Mouse (Mus musculus) ovary, adult 10 weeks (tissue): ENCODE measurements around the gene Rhox3a2. TPM values are rescaled to one million over a fixed set of nuclear protein-coding genes. Genes with fewer than 3 reads are reported as not detected.

Source experiments
- polyA plus RNA-seq: library from polyadenylated mRNA; stranded (reverse); fragments of 350-450 nt; fragmentation: Illumina TruSeq; extraction: RNeasy Lipid Tissue Mini Kit (QIAGEN cat#74804); gene quantifications from one replicate; pipeline ENCODE4 v1.2.3, GENCODE M21; 2014

Gene Rhox3a2
- not detected for polyA plus RNA-seq

GRCm38 (mm10) chrX:37379728-37380127, at the start of gene Rhox3a2:
Gene Rhox3a2 (plus strand): TSS chrX:37380028.

GRCm38 (mm10) chrX:37390548-37390947, 10.7 kb downstream of the Rhox3a2 start, which contains the start of gene Rhox4a2:
Gene Rhox4a2 (plus strand): TSS chrX:37390848.

GRCm38 (mm10) chrX:37411767-37412166, 31.9 kb downstream of the Rhox3a2 start, which contains the start of gene Rhox2b:
Gene Rhox2b (plus strand): TSS chrX:37412067.

GRCm38 (mm10) chrX:37432194-37432593, 52.4 kb downstream of the Rhox3a2 start, which contains the start of gene Rhox4b:
Gene Rhox4b (plus strand): TSS chrX:37432494.

Other genes starting within 250 kb of the Rhox3a2 start
- 1.6 TPM for gene Akap14, start 211.2 kb upstream of the Rhox3a2 start, polyA plus RNA-seq
- 149 TPM for gene Ndufa1, start 188.9 kb upstream of the Rhox3a2 start, polyA plus RNA-seq
- gene Rnf113a1, start 188.8 kb upstream of the Rhox3a2 start, polyA plus RNA-seq: 0.40 TPM
- gene Gm9, start 169.0 kb upstream of the Rhox3a2 start, polyA plus RNA-seq: not detected
- gene Rhox1, start 157.8 kb upstream of the Rhox3a2 start, polyA plus RNA-seq: not detected
- not detected for gene Rhox2a, start 135.1 kb upstream of the Rhox3a2 start, polyA plus RNA-seq
- gene Rhox3a, start 130.1 kb upstream of the Rhox3a2 start, polyA plus RNA-seq: not detected
- gene Rhox4a, start 114.7 kb upstream of the Rhox3a2 start, polyA plus RNA-seq: not detected
- not detected for gene Rhox4a2, start 10.8 kb downstream of the Rhox3a2 start, polyA plus RNA-seq
- not detected for gene Rhox2b, start 32.0 kb downstream of the Rhox3a2 start, polyA plus RNA-seq
- gene Rhox4b, start 52.5 kb downstream of the Rhox3a2 start, polyA plus RNA-seq: not detected
- not detected for gene Rhox2c, start 73.7 kb downstream of the Rhox3a2 start, polyA plus RNA-seq
- not detected for gene Rhox3c, start 78.6 kb downstream of the Rhox3a2 start, polyA plus RNA-seq
- not detected for gene Rhox4c, start 100.3 kb downstream of the Rhox3a2 start, polyA plus RNA-seq
- not detected for gene Rhox2d, start 113.4 kb downstream of the Rhox3a2 start, polyA plus RNA-seq
- gene Rhox4d, start 134.3 kb downstream of the Rhox3a2 start, polyA plus RNA-seq: not detected
- gene Rhox2e, start 150.4 kb downstream of the Rhox3a2 start, polyA plus RNA-seq: not detected
- not detected for gene Rhox3e, start 162.0 kb downstream of the Rhox3a2 start, polyA plus RNA-seq
- not detected for gene Rhox4e, start 177.4 kb downstream of the Rhox3a2 start, polyA plus RNA-seq
- gene Rhox2f, start 191.4 kb downstream of the Rhox3a2 start, polyA plus RNA-seq: not detected
- gene Rhox3f, start 201.0 kb downstream of the Rhox3a2 start, polyA plus RNA-seq: not detected
- not detected for gene Rhox4f, start 227.7 kb downstream of the Rhox3a2 start, polyA plus RNA-seq
- gene Rhox3g, start 248.6 kb downstream of the Rhox3a2 start, polyA plus RNA-seq: not detected